Mouse (Mus musculus): ENCODE data around the gene Wdfy3. TPM values are rescaled to one million over a fixed set of nuclear protein-coding genes. Genes with fewer than 3 reads are reported as not detected.
"Not testable (repeated sequence)": the region's sequence is repeated elsewhere in the genome, so short reads cannot be mapped to it uniquely, and the experiment has no call there.

Wdfy3 gene
- total RNA-seq, 2 experiments from 2014 or later, result 31.2 to 31.9 TPM

- no peak for DNase-seq
- intact Hi-C loops (cut with DNase I), result no loop called here
Observed at GRCm38 (mm10) chr5:102006218-102006941, 63.3 kb downstream of the Wdfy3 start.

DNA sequence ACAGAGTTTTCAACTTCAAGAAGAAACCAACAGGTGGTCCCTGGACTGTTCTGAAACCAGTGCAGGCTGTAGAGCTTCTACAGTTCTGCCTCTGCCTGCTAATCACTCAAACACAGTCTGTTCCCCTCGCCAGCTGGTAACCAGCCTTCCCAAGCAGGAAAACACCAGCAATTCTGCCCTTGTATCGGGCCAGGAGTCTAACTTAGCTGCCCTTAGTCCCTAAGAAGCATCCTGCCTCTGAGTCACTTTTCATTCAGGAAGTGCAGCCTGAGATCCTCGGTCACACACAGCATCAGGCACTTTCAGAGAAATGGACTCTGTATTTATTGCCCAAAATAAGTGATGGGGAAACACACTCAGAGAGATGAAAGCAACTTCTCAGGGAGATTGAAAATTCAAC is 66.3 kb downstream of the Wdfy3 start:
- no peak for DNase-seq
- intact Hi-C loops (cut with DNase I), result loop anchor here (2.0 to 5.0 kb wide), 3 partner anchors 35 to 65 kb away; partner anchors contain the start of gene Wdfy3

DNA sequence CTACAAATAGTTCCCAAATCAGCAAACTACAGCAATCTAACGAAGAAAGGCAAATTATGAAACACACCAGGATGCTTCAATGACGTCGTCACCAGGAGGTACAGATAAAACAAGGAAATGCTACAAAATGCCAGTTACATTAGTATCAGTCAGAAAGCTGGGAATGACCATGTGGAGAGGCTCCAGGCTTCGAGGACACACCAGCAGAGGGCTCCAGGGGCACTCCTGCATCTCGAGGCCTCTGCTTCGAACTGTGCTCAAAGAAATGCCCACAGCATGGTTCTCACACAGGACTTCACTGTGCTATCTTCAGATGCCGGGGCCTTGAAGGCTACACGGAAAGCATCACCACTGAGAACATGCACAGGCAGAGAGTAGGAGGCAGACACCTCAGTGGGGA is 68.7 kb downstream of the Wdfy3 start:
- intact Hi-C loops (cut with DNase I), result loop anchor here (5.0 kb wide), 1 partner anchor 49 kb away; no protein-coding TSS in a partner anchor
- no peak for DNase-seq

DNA sequence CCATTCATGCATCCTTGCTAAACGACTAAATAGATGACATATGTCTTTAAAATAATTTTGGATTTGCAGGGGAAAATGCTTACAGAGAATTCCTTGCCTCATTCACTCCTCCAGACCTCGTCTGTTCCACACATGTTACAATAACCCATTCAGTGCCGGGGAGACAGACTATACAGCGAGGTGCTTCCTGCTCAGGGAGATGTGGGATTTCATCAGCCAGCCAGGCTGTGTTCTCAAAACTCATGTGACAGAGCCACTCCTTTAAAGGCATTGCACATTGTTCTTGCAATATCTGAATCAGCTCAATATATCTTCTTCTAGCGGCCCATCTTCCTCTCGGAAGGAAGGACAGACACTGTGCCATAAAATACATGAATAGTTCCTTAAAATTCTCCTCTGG is 70.8 kb downstream of the Wdfy3 start:
- intact Hi-C loops (cut with DNase I), result no loop called here

GRCm38 (mm10) chr5:101996036-101996735 is 73.5 kb downstream of the Wdfy3 start:
- intact Hi-C loops (cut with DNase I), result no loop called here
- peak in 1 of 2 experiments; percentile 33 for DNase-seq

More for the DNA sequence above, 70.8 kb downstream of the Wdfy3 start:
- DNase-seq, result no peak

DNA sequence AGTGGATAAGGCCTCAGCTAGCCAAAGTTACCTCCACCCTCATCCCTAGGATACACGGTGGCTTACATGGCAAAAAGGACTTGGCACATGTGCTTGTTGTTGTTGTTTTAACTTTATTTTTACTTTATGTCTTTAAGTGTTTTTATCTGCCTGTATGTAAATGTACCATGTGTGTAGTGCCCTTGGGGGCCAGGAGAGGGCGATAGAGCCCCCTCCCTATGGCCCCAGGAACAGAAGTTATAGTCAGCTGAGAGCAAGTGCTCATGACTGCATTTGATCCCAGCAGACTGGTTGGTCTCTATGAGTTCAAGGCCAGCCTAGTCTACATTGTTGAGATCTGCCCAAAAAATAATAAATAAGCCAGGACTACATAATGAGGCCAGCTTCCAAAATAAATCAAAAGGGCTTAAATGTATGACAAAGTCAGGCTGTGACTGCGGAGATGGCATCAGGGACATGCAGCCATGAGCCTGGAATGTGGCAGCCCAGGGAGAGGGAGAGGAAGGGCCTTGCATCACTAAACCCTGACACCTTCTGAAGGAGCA is 74.2 kb downstream of the Wdfy3 start:
- no peak for DNase-seq
- intact Hi-C loops (cut with DNase I), result no loop called here

GRCm38 (mm10) chr5:101993996-101994395 is 75.7 kb downstream of the Wdfy3 start:
- DNase-seq, result no peak
- intact Hi-C loops (cut with DNase I), result no loop called here

DNA sequence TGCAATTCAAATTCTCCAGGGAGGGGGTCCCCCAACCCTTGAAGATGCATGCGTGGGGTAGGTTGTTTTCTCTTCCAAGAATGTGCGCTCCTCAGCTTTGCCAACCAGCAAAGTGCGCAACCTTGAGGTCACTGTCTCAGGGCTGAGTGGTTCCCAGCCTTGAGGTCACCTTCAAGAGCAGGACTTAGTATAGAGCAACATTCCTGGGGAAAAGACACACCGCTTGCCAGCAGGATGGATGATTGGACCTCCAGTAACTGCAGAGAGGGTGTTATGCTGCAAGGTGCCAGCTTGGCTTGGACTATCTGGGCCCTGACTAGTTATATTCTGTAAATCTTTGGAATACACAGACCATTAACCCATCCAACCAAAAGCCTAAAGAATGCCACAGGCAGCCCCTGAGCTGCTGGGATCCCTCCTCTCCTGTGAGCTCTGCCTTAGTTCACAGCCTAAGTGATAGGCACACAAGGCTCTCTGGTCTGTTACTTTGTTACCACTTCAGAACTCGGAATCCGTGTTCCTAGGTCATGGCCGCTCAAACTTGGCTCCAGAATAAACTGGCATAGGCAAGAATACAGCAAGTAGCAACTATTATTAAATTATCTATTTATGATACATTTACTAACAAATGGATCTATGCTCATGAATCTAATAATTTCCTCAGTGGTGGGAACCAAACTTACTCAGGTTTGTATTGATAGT is 76.6 kb downstream of the Wdfy3 start:
- no peak for DNase-seq
- intact Hi-C loops (cut with DNase I), result no loop called here

DNA sequence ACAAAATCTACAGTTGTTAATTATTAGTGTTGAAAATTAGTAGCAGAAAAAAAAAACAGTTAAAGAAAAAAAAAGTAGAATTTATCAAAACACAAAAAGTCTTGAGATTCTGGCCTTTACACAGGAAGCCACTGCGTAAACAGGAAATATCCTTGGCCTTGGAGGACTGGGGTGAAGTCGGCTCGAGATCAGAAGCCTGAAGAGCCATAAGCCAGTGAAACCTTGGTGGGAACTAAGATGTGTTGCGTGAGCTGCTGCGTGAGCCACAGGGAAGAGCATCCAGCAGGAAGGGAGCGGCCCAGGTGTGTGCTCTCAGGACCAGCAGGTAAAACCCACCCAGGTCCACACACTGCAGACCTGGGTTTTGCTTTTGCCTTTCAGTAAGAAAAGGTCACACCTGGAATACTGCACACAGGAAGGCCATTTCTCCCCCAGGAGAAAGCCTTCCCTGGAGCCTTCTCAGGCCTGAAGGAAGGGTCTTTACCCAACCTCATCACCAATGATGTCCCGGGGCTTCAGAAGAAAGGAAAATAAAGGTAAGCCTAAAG is 79.3 kb downstream of the Wdfy3 start:
- no peak for DNase-seq
- intact Hi-C loops (cut with DNase I), result no loop called here

DNA sequence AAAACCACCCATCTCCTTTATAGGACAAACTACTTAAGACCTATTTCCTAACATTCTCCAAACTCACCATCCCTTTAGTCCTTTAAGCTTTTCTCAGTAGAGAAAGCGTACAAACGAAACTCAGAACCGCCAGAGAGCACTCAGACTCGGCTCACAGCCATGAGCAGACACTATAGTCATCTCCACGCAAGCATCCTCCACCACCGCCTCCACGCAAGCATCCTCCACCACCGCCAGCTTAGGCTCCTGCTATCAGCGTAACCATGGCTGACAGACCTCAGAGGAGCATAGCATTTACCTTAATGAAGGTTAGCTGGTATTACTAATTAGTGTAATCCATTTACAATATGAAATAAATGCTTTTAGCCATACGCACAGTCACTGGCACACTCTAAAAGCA is 81.2 kb downstream of the Wdfy3 start:
- intact Hi-C loops (cut with DNase I), result no loop called here
- no peak for DNase-seq

- intact Hi-C loops (cut with DNase I), result no loop called here
- no peak for DNase-seq
Observed at GRCm38 (mm10) chr5:101986694-101987093, 83.0 kb downstream of the Wdfy3 start.

DNA sequence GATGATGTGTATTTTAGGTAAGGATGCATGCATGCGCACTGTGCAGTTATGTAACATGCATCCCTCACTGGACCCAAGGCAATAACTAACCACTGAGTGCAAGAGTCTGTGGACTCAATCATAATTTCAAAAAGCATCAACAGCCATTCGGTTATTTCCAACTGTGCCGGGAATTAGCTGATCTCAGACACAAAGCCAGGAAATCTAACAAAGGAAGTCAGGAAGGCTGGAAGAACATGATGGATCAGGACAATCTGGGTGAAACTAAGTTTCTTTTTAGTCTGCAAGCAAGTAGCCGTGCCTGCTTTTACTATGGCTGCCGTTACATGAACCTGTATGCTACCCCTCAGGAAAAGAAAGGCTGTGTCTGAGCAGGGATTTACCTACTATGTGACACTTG is 87.5 kb downstream of the Wdfy3 start:
- intact Hi-C loops (cut with DNase I), result no loop called here
- no peak for DNase-seq

DNA sequence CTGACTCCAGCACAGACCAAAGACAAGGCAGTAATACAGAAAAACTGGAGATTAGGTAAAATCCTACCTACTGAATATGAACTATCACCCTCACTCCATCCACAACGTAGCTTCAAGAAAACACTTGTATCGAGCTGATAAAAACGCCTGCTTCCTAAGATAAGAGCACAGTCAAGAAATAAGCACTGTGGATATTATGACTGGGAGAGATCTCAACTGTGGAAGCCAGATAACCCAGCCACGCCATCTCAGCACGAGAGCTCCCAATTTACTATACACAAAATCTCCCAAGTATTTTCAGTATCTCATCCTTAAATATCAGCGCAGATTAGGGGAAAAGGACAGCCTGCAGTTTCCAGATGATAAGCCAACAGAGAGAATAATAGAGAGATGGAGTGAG is 90.1 kb downstream of the Wdfy3 start:
- DNase-seq, result no peak
- intact Hi-C loops (cut with DNase I), result no loop called here

DNA sequence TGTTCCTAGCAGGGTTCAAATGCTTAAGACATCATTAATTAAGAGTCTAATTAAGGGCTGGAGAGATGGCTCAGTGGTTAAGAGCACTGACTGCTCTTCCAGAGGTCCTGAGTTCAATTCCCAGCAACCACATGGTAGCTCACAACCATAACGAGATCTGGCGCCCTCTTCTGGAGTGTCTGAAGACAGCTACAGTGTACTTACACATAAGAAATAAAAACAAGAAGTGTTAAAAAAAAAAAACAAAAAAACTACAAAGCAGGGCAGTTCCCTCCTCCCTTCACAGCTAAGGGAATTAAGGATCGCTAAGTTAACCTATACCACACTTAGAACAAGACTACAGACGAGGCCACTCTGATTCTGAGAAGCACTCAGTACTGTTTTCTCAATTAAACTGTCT is 97.1 kb downstream of the Wdfy3 start:
- intact Hi-C loops (cut with DNase I); DNase-seq: not testable (repeated sequence)

DNA sequence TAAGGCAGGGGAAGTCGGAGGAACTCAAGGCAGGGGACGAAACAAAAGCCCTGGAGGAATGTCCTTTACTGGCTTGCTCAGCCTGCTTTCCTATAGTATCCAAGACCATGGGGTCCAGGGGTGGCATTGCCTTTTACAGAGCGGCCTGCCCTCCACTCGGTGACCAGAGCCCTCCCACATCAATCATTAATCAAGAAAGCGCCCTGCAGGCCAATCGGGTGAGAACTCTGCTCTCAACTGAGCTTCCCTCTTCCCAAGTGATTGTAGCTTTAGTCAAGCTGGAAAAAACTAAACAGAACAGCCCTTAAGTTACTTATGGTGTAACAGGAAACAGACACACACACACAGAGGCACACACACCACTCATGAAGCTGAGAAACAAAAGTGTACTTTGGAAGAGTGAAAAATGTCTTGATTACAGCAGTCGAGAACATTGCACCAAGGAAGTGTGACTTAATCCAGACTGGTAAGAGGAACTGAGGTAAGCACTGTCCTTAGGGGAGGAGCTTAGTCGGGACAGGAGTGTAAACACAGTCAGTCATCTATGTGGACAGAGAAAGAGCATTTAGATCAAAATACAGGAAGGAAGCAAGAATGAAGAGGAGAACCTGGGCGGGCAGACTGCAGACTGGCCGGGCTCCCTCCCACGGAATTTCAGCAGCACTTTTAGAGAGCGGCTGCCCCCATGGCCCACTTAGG is 101.4 kb downstream of the Wdfy3 start:
- intact Hi-C loops (cut with DNase I), result loop anchor here (2.0 kb wide), 1 partner anchor 34 kb away; no protein-coding TSS in a partner anchor
- peak; percentile 28 to 33 for DNase-seq

- intact Hi-C loops (cut with DNase I), result loop anchor here (2.0 kb wide), 2 partner anchors 31 to 35 kb away; no protein-coding TSS in a partner anchor
- DNase-seq, result no peak
Observed at GRCm38 (mm10) chr5:101967832-101968152, 101.9 kb downstream of the Wdfy3 start.

DNA sequence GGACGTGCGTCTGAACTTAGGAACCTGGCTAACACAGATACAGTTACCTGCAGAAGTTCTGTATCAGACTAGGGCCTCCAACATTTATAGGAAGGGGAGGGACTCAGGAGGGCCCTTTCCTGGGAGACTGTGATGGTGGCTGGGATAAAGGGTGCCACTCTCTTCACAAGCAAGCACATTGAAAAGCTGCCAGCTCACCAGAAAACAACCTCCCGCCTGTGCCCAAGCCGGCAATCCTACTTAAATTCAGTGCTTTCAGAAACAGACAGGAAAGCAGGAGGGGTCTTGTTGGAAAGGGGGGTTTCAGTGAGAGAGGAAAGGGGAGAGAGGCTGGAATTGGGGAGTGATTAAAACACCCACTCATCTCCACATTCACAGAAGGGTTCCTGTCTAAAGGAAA is 106.9 kb downstream of the Wdfy3 start:
- intact Hi-C loops (cut with DNase I), result no loop called here
- DNase-seq, result no peak

DNA sequence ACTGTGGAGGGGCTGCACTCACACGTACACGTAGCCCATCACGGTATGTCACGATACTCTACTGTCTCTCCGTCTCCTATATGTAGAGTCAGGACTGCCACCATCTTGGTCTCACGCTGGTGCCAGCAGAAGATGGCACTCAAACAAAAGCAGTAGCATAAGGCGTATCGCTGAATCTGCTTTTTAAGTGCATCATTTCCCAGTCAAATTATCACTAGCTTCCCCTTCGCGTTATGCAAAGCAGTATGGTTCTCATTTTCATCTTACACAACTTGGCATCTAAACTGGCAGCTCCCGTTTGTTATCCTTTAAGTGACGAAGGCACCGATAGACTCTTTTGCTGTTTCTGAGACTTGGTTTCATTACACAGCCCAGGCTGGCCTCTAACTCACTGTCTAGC is 110.4 kb downstream of the Wdfy3 start:
- DNase-seq, result no peak
- intact Hi-C loops (cut with DNase I), result no loop called here

DNA sequence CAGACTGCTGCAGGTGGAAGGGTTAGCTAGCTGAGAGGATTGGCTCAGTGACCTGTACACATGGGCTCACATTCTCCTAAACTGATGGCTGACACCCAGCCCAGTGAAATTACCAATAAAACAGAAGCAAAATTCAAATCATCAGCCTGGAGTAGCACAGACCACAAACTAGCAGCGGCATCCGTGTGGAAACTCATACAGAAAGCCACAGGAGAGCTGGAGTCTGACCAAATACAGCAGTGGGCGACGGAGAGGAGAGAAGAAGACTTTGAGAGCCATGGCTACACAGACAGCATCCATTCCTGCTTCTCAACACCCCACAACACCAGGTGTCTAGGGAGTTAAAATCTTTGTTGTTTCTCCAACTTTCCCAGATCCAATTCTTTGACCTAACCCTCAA is 110.8 kb downstream of the Wdfy3 start:
- DNase-seq, result no peak
- intact Hi-C loops (cut with DNase I), result no loop called here

DNA sequence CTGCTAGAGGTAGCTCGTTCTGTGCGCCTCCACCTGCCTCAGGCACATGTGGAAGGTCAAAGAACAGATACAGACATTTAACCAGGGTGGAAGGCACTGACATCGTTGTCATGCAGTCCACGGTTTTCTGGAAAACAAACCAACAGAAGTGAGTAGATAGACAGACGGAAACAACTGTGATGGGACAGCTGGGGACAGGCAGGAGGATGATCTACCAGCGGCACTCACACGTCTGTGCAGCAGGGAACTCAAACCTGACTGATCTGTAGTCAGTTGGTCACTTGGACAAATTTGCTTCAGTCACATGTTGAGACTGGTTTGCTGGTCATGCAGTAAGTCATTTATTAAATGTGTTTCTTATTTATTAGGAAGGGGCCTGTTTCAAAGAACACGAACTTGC is 112.3 kb downstream of the Wdfy3 start:
- no peak for DNase-seq
- intact Hi-C loops (cut with DNase I), result no loop called here

All from heart, postnatal 36 days (tissue).